Mouse (Mus musculus): ENCODE measurements at regions not wholly inside any gene's neighbourhood (a gene's known extent, or its start where the extent isn't known, plus 50 kb on each side); places are given as distances from the start of the nearest gene placed in this dataset.

DNA sequence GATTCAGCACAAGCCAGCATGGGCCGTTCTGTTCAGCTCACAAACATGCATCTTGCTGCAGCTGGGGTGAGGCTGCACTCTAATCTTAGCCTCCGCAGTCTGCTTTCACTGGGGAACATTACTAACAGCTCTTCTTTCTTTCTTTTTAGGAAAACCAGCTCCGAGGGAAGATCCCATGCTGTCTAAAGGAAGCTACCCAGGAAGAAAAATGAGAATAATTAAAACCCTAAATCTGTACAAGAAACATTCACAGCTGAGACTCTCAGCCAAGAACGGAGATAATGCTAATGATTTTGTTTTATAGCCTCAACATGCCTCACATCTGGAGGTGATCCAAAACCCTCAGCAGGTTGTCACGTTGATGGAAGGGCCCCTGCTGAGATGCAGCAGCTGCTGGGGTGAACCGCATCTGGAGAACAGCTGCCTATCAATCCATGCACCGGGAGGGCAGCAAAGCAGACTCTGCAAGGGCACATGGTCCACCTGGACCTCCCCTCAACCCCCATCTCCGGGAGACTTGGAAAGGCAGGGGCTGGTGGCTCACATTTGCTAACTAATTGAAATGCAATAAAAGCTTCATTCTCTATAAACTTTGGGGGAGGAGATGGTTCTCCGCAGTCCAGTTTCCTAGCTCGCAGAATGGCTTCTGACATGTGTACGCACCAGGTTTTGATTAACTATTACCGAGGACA is 359.3 kb downstream of the Synb start:
- TF ChIP-seq CTCF (IDR thresholded peaks at IDR 0.05; ENCODE audit: borderline replicate concordance, control insufficient read depth, extremely low read depth, insufficient read depth, low read length, poor library complexity) (no peak), POLR2A (IDR thresholded peaks at IDR 0.05; ENCODE audit: control insufficient read depth, extremely low read depth, insufficient read depth, low read length, poor library complexity) (no peak)

Data from thymus, adult 2 months (tissue).